Mouse (Mus musculus): ENCODE results near the gene Gkn1.

Gene Gkn1

GRCm38 (mm10) chr6:87350829-87351228, at the start of gene Gkn1:
Gene Gkn1 (minus strand): TSS chr6:87350942.
- no peak for DNase-seq (ENCODE audit: low spot score)

DNA sequence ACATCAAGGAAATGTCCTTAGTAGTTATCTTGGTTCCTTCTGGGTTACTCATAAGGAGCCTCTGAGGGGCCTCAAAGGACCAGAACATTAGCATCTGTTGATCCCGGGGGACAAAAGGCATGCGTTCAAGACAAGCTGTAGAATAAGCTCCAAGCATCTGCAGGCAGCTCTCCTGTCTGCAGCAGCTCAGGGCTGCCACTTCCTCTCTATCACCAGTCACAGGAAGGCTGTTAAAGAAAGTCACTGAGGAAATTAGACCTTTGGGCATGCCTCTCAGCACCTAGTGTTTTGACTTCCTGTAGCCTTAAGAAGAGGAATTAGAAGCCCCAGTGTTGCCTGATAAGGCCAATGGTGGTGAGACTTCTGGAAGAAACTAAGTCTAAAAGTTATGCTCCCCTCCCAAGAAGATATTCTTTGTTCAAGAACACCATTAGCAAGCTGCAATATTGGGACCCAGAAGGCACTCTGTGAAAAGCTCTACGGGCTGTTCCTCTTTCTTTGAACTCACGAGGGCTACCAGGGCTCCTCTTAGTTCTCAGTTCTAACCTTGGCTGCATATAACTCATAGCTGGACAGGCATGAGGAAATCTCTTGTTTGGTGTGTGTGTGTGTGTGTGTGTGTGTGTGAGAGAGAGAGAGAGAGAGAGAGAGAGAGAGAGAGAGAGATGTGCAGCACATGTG, 49.3 kb upstream of the Gkn1 start:
- DNase-seq (ENCODE audit: low spot score), result no peak

DNA sequence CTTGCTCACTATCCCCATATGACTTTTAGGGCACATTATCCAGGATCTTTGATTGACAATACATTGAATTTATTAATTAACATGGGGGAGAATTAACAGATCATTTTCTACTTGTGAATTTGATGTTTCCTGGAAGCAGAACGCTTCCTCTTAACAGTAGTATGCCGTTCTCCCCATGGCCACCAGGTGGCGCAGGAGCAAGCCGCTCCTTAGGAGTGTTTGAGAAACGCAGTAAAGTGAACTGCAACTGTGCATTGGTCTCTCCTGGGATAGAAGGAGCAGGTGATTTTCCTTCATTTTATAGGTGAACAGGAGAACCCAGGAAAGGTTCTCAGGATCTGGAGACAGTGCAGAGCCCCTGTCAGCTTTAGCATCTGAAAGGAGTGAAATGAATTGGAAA, 48.4 kb upstream of the Gkn1 start:
- peak; percentile 72 for DNase-seq (ENCODE audit: low spot score)

DNA sequence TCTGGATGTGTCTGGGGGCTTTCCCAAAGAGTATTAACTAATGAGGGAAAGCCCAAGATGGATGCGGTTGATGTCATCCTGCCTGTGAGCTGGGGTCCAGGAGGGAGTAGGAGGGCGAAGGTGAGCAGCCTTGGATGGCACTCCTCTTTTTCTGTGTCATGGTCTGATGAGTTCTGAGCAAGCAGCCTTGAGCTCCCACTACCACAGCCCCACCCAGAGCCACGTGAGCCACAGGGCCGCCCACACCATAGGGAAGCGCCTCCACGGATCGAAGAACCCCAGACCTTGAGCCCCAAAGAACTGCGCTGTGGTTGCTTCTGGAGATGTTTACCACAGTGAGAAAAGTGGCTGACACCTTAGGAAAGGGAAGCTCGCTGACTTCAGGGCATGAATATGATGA, 44.0 kb upstream of the Gkn1 start:
- peak; percentile 10 for DNase-seq (ENCODE audit: low spot score)

GRCm38 (mm10) chr6:87393466-87394205, 42.9 kb upstream of the Gkn1 start:
- peak; percentile 32 for DNase-seq (ENCODE audit: low spot score)

DNA sequence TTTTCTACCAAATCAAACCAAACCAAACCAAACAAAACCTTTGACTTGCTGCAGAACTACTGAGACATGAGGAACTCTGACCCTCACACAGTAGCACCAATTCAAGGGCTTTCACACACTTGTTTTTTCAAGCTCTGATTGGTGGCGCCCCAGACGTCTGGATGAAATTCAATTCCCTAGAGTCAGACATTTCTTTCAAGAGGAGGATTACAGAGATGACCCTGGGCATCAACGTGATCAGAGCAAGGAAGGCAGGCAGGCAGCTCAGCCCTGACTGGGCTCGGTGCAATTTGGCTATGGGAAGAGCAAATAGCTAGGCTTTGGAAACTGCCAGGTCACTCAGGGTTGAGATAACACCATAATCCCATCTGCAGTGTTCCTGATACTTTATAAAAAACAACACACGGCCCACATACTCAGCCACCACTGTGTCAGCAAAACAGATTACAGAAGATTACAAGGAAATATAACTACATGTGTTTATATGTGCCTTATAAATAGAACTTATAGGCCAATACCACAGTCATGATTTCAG, 38.8 kb upstream of the Gkn1 start:
- no peak for DNase-seq (ENCODE audit: low spot score)

- peak; percentile 16 for DNase-seq (ENCODE audit: low spot score)
These were observed 38.1 kb upstream of the Gkn1 start, which contains the start of gene Gkn3 for GRCm38 (mm10) chr6:87388877-87389276. Gene Gkn3 (minus strand): TSS chr6:87388935.

- no peak for DNase-seq (ENCODE audit: low spot score)
These were observed 35.9 kb upstream of the Gkn1 start for GRCm38 (mm10) chr6:87386681-87387080.

- peak; percentile 66 for DNase-seq (ENCODE audit: low spot score)
These were observed 35.5 kb upstream of the Gkn1 start for GRCm38 (mm10) chr6:87386203-87386602.

DNA sequence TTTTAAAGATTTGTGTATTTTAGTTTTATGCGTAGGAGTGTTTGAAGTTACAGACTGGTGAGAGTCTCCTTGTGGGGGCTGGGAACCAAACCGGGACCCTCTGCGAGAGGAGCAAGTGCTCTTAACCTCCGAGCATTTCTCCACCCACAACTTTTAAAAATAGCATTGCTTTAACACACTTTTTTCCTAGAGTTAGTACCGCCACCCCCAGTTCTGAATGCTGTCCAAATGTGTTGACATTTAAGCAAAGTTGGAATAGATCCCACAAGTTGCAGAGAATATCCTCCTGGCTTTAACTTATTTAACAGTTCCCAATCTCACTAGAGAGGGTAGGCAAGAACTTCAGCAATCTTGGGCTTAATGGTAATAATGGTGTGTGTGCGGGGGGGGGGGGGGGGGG, 34.0 kb upstream of the Gkn1 start:
- DNase-seq (ENCODE audit: low spot score), result no peak

GRCm38 (mm10) chr6:87383926-87384691, 33.4 kb upstream of the Gkn1 start:
- DNase-seq (ENCODE audit: low spot score), result peak; percentile 23

- no peak for DNase-seq (ENCODE audit: low spot score)
These were observed 22.3 kb upstream of the Gkn1 start, which contains the start of gene Gkn2 for GRCm38 (mm10) chr6:87373057-87373456. Gene Gkn2 (plus strand): TSS chr6:87373357.

DNA sequence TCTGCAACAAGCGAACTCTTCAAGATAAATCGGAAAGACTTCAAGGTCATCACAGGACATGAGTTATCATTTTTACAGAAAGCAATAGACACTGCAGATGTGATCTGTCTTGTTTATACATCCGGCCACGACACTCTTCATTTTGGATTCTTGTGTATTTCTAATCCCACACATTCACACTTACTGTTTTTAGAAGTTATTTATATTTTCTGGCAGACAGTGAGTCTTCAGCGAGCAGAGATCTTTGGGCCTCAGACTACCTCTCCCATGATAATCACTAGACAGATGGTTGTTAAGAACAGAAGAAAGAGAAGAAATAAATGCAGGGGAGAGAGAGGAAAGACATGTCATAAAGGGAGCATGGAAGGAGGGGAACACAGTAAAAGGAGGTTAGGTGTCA, 18.5 kb upstream of the Gkn1 start:
- DNase-seq (ENCODE audit: low spot score), result no peak

DNA sequence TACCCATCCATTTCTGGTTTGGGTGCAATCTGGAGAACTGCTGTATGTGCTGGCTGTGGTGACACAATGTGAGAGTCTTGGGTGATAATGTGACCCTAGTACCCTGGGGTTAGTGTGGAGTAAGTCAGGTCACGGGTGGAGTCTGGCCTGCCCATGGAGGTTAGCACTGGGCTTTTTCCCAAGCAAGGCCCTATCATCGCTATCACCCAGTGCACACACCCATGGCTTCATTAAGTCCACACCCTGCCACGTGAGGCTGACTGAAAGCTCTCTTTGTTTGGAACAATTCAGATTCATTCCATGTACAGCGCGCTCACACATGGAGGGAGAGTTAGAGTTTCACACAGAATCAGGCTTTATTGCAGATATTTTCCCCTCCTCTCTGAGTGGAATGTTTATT, 3.7 kb upstream of the Gkn1 start:
- DNase-seq (ENCODE audit: low spot score), result no peak

DNA sequence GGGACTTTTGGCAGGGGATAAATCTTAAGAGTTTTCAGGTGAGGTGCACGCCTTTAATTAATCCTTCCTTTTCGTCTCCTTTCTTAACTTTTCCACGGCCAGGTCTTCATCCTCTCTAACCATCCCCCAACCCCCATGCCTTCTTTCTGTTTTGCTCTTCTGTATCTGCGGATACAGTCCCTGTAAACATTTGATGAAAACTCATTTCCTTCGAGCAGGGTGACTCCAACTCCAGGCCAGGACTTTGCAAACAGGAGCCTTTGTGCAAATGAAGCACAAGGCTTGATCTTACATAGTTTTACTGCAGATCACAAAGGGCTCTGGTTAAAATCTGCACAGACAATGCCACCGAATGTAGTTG, 14.8 kb downstream of the Gkn1 start:
- peak; percentile 46 for DNase-seq (ENCODE audit: low spot score)

GRCm38 (mm10) chr6:87335091-87335934, 15.4 kb downstream of the Gkn1 start, which contains the start of gene Antxr1:
Gene Antxr1 (minus strand): TSS chr6:87335821.
- peak; percentile 59 for DNase-seq (ENCODE audit: low spot score)

- peak; percentile 39 for DNase-seq (ENCODE audit: low spot score)
These were observed 16.2 kb downstream of the Gkn1 start for GRCm38 (mm10) chr6:87334361-87335090.

GRCm38 (mm10) chr6:87332380-87332779, 18.4 kb downstream of the Gkn1 start:
- no peak for DNase-seq (ENCODE audit: low spot score)

DNA sequence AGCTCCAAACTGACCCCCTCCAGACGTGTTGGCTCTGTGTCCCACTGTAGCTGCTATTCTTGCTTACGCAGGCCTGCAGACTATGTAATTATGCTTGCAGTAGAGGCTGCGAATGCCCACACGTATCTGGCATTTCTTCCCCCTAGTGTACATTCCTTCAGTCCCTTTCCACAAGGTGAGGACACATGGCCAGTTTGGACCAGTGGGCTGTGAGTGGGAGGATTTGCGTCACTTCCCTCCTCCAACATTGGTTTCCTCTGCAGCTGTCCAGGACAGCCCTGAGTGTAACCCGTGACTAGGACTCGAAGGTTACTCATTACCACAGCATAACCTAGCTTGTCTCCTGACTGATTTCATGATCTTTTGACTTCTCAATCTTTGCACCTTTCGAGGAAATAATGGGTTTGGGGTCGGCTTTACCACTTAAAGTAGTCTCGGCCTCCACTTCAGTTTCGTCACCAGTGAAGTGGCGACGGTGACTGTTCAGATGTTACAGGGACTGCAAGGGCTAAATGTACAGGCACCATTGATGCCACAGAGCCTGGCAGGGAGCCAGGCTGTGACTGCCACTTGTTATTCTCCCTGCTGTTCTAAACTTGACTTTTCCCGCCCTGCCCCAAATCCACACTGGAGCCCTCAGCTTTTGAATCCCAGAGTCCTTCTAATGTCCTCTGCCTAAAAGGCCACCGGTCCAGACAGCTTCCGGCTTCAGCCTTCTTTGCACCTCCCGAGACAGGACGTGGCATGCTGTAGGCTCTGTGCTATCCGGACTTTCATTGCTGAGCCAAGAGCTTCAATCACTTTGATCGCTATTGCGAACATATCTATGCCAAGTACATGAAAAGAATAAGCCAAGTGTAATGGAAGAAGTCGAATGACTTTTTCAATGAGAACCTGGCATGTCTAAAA, 22.2 kb downstream of the Gkn1 start:
- no peak for DNase-seq (ENCODE audit: low spot score)

DNA sequence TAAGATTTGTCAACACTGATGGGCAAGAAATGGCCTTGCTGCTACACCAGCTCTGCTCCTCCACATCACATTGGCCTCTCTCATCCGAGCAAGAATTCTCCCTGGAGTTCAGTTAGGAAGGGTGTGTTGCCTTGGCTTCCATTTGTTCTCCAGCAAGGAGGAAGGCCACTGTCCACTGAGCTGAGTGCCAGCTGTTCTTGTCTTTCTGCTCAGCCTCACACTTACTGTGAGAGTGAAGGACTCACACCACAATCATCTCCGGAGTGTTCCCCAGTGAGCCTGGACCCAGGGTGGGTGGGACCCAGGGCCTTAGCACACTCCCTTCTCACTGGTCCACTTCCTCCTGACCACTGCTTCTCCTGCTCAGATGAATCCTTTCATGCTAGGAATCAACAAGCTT, 23.8 kb downstream of the Gkn1 start:
- no peak for DNase-seq (ENCODE audit: low spot score)
